Mouse (Mus musculus): ENCODE results near the gene Pitpnb. TPM values are rescaled to one million over a fixed set of nuclear protein-coding genes. Genes with fewer than 3 reads are reported as not detected.

Gene Pitpnb
- total RNA-seq, 1 experiment = 24.3 TPM

DNA sequence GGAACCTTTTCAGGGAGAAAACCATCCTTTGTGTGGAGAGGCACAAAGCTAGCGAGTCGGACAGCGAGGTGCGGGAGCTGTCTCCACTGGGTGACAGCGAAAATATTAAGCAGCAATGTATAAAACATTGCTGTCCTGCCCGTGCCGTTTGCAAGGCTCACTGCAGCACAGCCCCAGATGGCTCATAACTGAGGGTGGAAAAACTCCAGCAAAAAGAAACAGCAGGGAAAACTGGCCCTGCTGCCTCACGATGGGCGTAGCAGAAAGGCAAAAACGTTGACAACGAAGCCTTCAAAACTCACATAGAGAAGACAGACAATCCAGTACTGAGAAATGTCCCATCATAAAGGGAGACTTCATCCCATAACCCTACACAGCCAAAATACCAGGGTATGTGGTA is 40.5 kb upstream of the Pitpnb start:
- H3K4me1 ChIP-seq (ENCODE audit: control insufficient read depth in 2 of 2, insufficient read depth in 2 of 2, low read length in 2 of 2, poor library complexity in 1 of 2) = peaks cover 1 to 8% of the 10 kb centered on the region in 2 experiments; a peak in 1 of 4 replicates
- no peak overlapping the region for H3K9ac ChIP-seq (ENCODE audit: insufficient read depth, low read depth, low read length, poor library complexity, severe bottlenecking)
- no peak overlapping the region for H3K27ac ChIP-seq (ENCODE audit: insufficient read depth, low read depth, low read length, poor library complexity, severe bottlenecking)
- no peaks in the 10 kb centered on the region for H3K36me3 ChIP-seq (ENCODE audit: control insufficient read depth, insufficient read depth, low read length, poor library complexity, severe bottlenecking)
- no peak for TF ChIP-seq ZNF384 (IDR thresholded peaks at IDR 0.05; ENCODE audit: low read depth, low read length)
- no peak for TF ChIP-seq MAFK (IDR thresholded peaks at IDR 0.05; ENCODE audit: insufficient read depth, low read depth, low read length)
- no peak for TF ChIP-seq HCFC1 (IDR thresholded peaks at IDR 0.05; ENCODE audit: borderline replicate concordance, insufficient read depth, low read length)
- no peak for TF ChIP-seq CHD2 (IDR thresholded peaks at IDR 0.05; ENCODE audit: low read depth, low read length)
- TF ChIP-seq ZC3H11A (IDR thresholded peaks at IDR 0.05; ENCODE audit: borderline replicate concordance, low read depth, low read length) = no peak
- H3K9me3 ChIP-seq (ENCODE audit: control insufficient read depth, insufficient read depth, low read depth, low read length) = no peaks in the 10 kb centered on the region
- H3K4me3 ChIP-seq (ENCODE audit: insufficient read depth in 1 of 2, low read depth in 1 of 2, low read length in 2 of 2, poor library complexity in 1 of 2, severe bottlenecking in 1 of 2) = no peak overlapping the region
- DNase-seq (ENCODE audit: low read depth, low spot score) = no peak
- in situ Hi-C loops (cut with MboI; ENCODE audit: low sequenced_read_pairs in 2 of 2, unreplicated experiment in 2 of 2) = no loop called here

DNA sequence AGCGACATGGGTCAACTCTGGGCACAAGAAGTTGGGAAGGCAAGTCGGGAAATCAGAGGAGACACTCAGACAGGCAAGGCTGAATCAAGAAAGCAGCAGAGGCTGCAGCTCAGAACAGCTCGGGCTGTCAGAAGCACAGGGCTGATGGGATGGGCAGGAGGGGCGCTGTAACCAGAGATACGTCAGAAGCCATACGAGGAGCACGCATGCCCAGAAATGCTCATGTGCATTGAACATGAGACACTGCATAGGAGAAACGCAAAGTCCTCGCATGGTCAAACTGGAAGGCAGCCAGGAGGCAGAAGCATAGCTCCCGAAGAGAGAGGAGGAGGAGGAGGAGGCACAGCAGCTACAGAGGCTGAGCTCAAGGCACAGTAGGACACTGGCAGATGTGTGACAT is 38.9 kb upstream of the Pitpnb start:
- Histone ChIP-seq H3K9me3 (ENCODE audit: control insufficient read depth, insufficient read depth, low read depth, low read length) (no peaks in the 10 kb centered on the region), H3K36me3 (ENCODE audit: control insufficient read depth, insufficient read depth, low read length, poor library complexity, severe bottlenecking) (no peaks in the 10 kb centered on the region), H3K9ac (ENCODE audit: insufficient read depth, low read depth, low read length, poor library complexity, severe bottlenecking) (no peak overlapping the region), H3K4me3 (ENCODE audit: insufficient read depth in 1 of 2, low read depth in 1 of 2, low read length in 2 of 2, poor library complexity in 1 of 2, severe bottlenecking in 1 of 2) (no peak overlapping the region), H3K27ac (ENCODE audit: insufficient read depth, low read depth, low read length, poor library complexity, severe bottlenecking) (no peak overlapping the region), H3K4me1 (ENCODE audit: control insufficient read depth in 2 of 2, insufficient read depth in 2 of 2, low read length in 2 of 2, poor library complexity in 1 of 2) (peaks cover 1 to 5% of the 10 kb centered on the region in 2 experiments; a peak in 1 of 4 replicates)
- no peak for DNase-seq (ENCODE audit: low read depth, low spot score)
- TF ChIP-seq ZC3H11A (IDR thresholded peaks at IDR 0.05; ENCODE audit: borderline replicate concordance, low read depth, low read length) (no peak), ZNF384 (IDR thresholded peaks at IDR 0.05; ENCODE audit: low read depth, low read length) (no peak), MAFK (IDR thresholded peaks at IDR 0.05; ENCODE audit: insufficient read depth, low read depth, low read length) (no peak), HCFC1 (IDR thresholded peaks at IDR 0.05; ENCODE audit: borderline replicate concordance, insufficient read depth, low read length) (no peak), CHD2 (IDR thresholded peaks at IDR 0.05; ENCODE audit: low read depth, low read length) (no peak)
- in situ Hi-C loops (cut with MboI; ENCODE audit: low sequenced_read_pairs in 2 of 2, unreplicated experiment in 2 of 2) = no loop called here

DNA sequence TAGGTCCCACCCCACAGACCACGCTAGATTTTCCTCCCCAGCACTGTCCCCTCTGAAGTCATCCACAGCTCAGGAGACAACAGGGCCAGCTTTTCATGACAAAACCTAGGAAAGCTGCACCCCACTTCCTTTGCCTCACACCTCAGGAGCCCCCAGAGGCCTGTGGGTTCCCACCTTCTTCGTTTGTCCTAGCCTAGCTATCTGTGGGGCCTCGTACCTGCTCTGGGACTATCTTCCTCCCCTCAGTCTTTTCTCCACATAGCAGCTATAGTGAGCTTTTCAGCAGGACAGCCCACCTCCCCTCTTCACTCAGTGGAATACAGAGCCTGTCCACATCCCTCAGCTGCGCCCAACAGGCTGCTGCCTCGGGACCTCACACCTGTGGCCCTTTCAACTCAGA is 32.8 kb upstream of the Pitpnb start:
- Histone ChIP-seq H3K4me1 (ENCODE audit: control insufficient read depth in 2 of 2, insufficient read depth in 2 of 2, low read length in 2 of 2, poor library complexity in 1 of 2) (0 out of 4 replicates have a peak, but pooled peaks cover 0 to 3% of the 10 kb centered on the region in 2 experiments), H3K9me3 (ENCODE audit: control insufficient read depth, insufficient read depth, low read depth, low read length) (no peaks in the 10 kb centered on the region), H3K9ac (ENCODE audit: insufficient read depth, low read depth, low read length, poor library complexity, severe bottlenecking) (no peak overlapping the region), H3K27ac (ENCODE audit: insufficient read depth, low read depth, low read length, poor library complexity, severe bottlenecking) (no peak overlapping the region), H3K4me3 (ENCODE audit: insufficient read depth in 1 of 2, low read depth in 1 of 2, low read length in 2 of 2, poor library complexity in 1 of 2, severe bottlenecking in 1 of 2) (no peak overlapping the region), H3K36me3 (ENCODE audit: control insufficient read depth, insufficient read depth, low read length, poor library complexity, severe bottlenecking) (no peaks in the 10 kb centered on the region)
- TF ChIP-seq HCFC1 (IDR thresholded peaks at IDR 0.05; ENCODE audit: borderline replicate concordance, insufficient read depth, low read length) (no peak), ZNF384 (IDR thresholded peaks at IDR 0.05; ENCODE audit: low read depth, low read length) (no peak), MAFK (IDR thresholded peaks at IDR 0.05; ENCODE audit: insufficient read depth, low read depth, low read length) (no peak), ZC3H11A (IDR thresholded peaks at IDR 0.05; ENCODE audit: borderline replicate concordance, low read depth, low read length) (no peak), CHD2 (IDR thresholded peaks at IDR 0.05; ENCODE audit: low read depth, low read length) (no peak)
- in situ Hi-C loops (cut with MboI; ENCODE audit: low sequenced_read_pairs in 2 of 2, unreplicated experiment in 2 of 2) = no loop called here
- DNase-seq (ENCODE audit: low read depth, low spot score) = no peak

DNA sequence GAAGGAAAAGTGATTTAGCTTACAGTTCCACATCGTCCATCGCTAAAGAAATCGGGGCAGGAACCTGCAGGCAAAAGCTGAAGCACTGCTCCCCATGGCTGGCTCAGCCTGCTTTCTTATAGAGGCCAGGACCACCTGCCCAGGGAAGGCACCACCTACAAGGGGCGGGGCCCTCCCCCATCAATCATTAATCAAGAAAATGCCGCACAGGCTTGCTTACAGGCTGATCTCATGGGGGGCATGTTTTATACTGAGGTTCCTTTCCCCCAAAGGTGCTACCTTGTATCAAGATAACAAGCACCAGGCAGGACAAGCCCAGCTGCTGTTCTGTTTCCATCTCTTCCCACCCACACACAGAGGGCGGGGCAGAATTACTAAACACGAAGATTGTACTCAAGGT is 31.9 kb upstream of the Pitpnb start:
- TF ChIP-seq HCFC1 (IDR thresholded peaks at IDR 0.05; ENCODE audit: borderline replicate concordance, insufficient read depth, low read length) (no peak), CHD2 (IDR thresholded peaks at IDR 0.05; ENCODE audit: low read depth, low read length) (no peak), ZC3H11A (IDR thresholded peaks at IDR 0.05; ENCODE audit: borderline replicate concordance, low read depth, low read length) (no peak), ZNF384 (IDR thresholded peaks at IDR 0.05; ENCODE audit: low read depth, low read length) (no peak), MAFK (IDR thresholded peaks at IDR 0.05; ENCODE audit: insufficient read depth, low read depth, low read length) (no peak)
- Histone ChIP-seq H3K9me3 (ENCODE audit: control insufficient read depth, insufficient read depth, low read depth, low read length) (no peaks in the 10 kb centered on the region), H3K36me3 (ENCODE audit: control insufficient read depth, insufficient read depth, low read length, poor library complexity, severe bottlenecking) (no peaks in the 10 kb centered on the region), H3K4me1 (ENCODE audit: control insufficient read depth in 2 of 2, insufficient read depth in 2 of 2, low read length in 2 of 2, poor library complexity in 1 of 2) (0 out of 4 replicates have a peak, but pooled peaks cover 0 to 3% of the 10 kb centered on the region in 2 experiments), H3K4me3 (ENCODE audit: insufficient read depth in 1 of 2, low read depth in 1 of 2, low read length in 2 of 2, poor library complexity in 1 of 2, severe bottlenecking in 1 of 2) (no peak overlapping the region), H3K9ac (ENCODE audit: insufficient read depth, low read depth, low read length, poor library complexity, severe bottlenecking) (no peak overlapping the region), H3K27ac (ENCODE audit: insufficient read depth, low read depth, low read length, poor library complexity, severe bottlenecking) (no peak overlapping the region)
- DNase-seq (ENCODE audit: low read depth, low spot score) = no peak
- in situ Hi-C loops (cut with MboI; ENCODE audit: low sequenced_read_pairs in 2 of 2, unreplicated experiment in 2 of 2) = no loop called here

DNA sequence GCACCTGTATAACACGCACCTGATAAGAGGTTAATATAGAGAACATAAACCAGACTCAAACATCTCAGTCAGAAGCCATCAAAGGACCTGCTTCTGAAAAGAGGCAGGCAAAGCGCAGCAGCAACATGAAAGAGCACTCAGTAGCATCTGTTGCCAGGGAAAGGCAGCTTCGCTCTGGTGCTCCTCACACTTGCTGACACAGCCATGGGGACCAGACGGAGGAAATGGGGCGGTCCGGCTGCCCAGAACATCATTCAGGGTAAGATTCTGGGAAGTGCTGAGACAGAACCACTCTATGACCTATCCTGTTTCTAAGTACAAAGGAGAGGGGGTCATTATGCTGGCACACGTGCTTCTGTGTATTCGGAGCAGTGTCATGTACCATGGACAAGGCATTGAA is 29.8 kb upstream of the Pitpnb start:
- H3K4me3 ChIP-seq (ENCODE audit: insufficient read depth in 1 of 2, low read depth in 1 of 2, low read length in 2 of 2, poor library complexity in 1 of 2, severe bottlenecking in 1 of 2) = no peak overlapping the region
- TF ChIP-seq ZC3H11A (IDR thresholded peaks at IDR 0.05; ENCODE audit: borderline replicate concordance, low read depth, low read length) (no peak), HCFC1 (IDR thresholded peaks at IDR 0.05; ENCODE audit: borderline replicate concordance, insufficient read depth, low read length) (no peak), CHD2 (IDR thresholded peaks at IDR 0.05; ENCODE audit: low read depth, low read length) (no peak)
- H3K4me1 ChIP-seq (ENCODE audit: control insufficient read depth in 2 of 2, insufficient read depth in 2 of 2, low read length in 2 of 2, poor library complexity in 1 of 2) = 0 out of 4 replicates have a peak, but pooled peaks cover 0 to 3% of the 10 kb centered on the region in 2 experiments
- no peak for DNase-seq (ENCODE audit: low read depth, low spot score)
- H3K36me3 ChIP-seq (ENCODE audit: control insufficient read depth, insufficient read depth, low read length, poor library complexity, severe bottlenecking) = no peaks in the 10 kb centered on the region
- in situ Hi-C loops (cut with MboI; ENCODE audit: low sequenced_read_pairs in 2 of 2, unreplicated experiment in 2 of 2) = no loop called here
- no peak overlapping the region for H3K9ac ChIP-seq (ENCODE audit: insufficient read depth, low read depth, low read length, poor library complexity, severe bottlenecking)
- H3K9me3 ChIP-seq (ENCODE audit: control insufficient read depth, insufficient read depth, low read depth, low read length) = no peaks in the 10 kb centered on the region
- no peak overlapping the region for H3K27ac ChIP-seq (ENCODE audit: insufficient read depth, low read depth, low read length, poor library complexity, severe bottlenecking)
